Mouse (Mus musculus): ENCODE measurements around the gene Sik3.

The Sik3 gene

DNA sequence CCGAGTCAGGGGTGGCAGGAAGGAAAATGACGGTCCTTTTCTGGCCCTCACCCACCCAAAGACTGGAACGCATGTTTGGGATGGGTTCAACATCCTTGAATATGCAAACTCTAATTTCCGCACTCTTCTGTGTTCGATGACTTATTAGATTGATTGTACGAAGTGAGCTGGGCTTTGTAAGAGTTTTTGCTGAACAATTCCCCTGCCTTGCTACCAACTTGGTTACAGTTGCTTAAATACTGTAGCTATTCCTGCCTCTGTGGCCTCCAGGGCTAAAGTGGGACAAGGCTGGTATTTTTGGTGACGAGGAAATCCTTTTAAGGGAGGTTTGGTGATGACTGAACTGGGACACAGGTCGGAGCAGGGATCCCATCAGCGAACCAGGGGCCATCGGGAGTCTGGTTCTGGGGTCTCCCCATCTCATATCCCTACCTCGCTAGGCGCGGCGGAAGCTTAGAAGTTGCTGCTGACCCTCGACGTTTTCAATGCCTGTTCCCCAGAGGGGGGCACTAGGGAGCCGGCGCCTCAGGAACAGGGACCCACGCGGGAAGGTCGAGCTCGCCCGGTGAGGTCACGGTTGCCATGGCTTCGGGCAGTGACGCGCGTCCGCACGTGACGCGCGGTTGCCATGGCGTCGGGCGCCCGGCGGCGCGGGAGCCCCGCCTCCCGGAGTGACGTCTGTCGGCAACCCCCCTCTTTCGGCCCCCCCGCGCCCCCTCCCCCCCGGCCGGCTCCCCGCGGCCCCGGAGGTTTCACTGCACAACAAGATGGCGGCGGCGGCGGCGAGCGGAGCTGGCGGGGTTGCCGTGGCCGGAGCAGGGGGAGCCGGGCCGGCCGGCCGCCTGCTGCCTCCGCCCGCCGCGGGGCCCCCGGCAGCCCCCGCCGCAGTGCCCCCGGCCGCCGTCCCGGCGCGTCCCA lies at the start of gene Sik3, which contains the start of gene Pafah1b2:
Gene Sik3 (plus strand): TSS at position 730 of the 918 bp plus-strand sequence.
Gene Pafah1b2 (minus strand): TSS at position 600 of the 918 bp plus-strand sequence.
- peak; percentile 85 to 93 for DNase-seq (ENCODE audit: low spot score in 2 of 2)

DNA sequence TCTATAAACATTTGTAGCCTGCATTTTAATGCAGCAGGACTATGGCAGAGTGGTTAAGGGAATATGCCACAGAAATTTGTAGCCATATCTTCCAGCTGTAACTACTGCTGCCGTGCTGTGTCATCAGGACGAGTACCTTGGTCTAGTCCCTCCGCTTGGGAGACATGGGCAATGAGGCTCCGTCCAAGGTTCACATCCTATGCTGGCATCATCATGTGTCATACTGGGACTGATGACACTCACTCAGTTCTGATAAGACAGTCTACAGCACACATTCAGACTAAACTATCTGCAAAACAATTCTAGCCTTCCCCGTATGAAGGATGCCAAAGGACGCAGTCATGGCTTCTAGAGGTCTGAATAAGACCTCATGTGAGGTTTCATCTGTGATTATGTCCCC lies 49.0 kb upstream of the Sik3 start:
- no peak for DNase-seq (ENCODE audit: low spot score in 2 of 2)

DNA sequence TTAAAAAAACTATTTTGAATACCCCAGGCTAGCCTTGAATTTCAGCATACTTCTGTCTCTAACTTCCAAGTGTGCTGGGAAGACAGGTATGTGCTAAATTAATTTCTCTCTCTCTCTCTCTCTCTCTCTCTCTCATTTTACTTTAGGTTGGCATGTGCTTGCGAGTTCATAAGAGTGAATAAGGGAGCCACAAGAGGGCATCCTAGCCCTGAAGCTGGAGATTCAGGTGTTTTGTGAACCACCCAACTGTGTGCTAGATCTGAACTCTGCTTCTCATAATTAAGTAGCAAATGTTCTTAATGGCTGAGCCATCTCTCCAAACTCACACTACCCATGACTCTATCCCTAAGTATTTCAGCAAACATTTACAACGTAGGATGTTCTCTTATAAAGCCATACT lies 35.7 kb upstream of the Sik3 start:
- DNase-seq (ENCODE audit: low spot score in 2 of 2) = no peak

DNA sequence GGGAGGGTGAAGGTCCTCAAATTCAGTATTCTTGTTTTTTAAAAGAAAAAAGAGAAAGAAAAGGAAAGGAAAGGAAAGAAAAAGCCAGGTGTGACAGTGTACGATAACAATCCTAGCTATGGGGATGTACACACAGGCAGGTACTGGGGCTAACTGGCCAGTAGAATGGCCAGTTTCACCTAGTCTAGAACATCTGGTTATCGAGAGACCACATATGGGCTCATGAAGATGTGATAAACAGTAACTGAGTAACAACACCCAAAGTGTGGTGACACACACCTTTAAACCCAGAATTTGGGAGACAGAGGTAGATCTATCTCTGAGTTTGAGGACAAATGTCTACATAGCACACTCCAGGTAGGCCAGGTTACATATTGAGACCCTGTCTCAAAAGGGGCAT lies 32.8 kb upstream of the Sik3 start:
- no peak for DNase-seq (ENCODE audit: low spot score in 2 of 2)

DNA sequence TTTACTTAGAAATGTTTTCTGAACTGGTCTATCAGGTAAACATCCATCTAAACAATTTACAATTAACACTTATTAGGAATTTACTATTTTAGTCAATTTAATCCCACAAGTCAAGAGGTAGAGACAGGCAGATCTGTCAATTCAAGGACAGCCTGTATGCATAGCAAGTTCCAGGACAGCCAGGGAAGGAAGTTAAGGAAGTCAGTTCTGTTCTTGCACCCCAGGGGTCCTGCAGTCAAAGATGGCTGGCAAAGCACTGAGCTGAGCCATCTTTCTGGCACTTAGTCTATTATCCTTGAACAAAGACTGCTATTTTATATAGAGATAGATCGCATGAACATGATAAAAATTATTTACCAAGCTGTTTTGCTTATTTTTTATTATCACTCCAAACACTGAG lies 32.0 kb upstream of the Sik3 start:
- DNase-seq (ENCODE audit: low spot score in 2 of 2) = no peak

DNA sequence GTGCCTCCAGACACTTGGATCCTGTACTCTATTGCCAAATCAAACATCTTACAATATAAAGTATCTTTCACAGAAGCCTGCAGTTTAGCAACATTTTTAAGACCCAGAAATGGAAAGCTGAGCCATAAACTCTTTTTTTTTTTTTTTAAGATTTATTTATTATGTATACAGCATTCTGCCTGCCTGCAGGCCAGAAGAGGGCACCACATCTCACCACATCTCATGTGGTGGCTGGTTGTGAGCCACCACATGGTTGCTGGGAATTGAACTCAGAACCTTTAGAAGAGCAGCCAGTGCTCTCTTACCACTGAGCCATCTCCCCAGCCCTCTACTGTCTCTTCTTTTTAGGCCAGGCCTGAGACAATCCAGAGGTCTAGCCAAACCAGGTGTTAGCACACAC lies 31.3 kb upstream of the Sik3 start:
- no peak for DNase-seq (ENCODE audit: low spot score in 2 of 2)

DNA sequence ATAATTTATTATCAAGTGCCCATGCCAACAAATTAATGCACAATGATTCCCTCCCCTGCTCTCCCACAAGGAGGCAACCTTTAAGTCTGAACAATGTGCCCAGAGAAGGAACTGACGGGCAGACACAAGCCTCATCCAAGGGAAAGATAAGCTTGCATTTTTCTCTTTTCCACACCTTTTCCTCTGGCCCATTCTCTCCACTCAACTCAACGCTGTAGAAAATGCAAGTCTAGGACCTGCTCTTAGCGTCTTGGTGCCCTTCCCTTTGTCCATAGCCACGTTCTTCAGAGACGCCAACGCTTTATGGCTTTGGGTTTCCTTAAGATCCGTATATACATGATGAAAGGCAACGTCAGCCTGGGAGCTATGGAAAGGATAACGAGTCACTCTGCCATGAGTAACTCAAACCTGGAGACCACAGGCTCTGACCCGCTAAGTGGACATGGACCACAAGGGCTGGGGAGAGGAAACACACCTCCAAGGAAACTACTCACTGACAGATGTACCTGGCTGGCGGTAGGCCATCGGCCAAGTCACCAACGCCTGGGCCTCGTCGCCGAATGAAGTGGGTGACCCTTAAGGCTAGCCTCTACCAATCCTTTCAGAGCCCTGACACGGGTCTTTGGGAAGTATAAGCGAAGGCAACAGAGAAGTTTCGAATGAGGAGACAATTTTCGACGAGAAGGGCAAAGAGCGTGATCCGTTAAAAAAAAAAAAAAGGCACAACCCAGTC lies 28.8 kb upstream of the Sik3 start:
- DNase-seq (ENCODE audit: low spot score in 2 of 2) = peak; percentile 37 to 72

DNA sequence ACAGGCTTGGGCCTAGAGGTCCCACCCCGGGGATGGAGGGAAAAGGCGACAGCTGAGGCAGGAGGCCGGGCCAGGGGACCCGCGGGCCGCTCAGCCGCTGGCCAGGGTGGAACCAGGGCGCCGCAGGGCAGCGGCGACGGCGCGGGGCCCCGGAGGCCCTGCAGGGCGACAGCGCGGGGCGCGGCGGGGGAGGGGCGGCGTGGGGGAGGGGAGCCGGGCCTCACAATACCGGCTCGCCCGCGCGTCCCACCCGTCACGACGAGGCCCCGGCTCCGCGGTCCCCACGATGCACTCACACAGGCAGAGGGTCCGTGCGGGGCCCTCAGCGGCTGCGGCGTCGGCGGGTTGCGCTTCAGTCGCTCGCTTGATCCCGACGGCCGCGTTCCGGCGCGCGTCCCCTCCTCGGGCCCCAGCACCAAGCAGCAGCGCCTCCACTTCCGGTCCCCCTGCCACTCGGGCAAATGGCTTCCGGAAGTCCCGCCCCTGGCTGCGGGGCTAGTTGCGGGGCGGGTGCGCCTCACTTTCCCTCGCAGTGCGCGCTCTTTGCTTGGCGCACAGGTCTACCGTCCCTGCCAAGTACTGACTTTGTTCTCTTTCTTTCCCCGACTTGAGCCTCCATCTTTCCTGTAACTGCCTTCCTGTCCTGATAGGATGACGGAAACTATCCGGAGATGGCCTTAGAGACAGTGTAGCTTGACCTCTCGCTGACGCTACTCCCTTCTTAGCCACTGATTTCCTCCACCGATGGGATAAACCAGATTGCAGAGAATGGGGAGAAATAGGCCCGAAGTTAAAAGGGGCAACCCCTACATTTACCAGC lies 28.0 kb upstream of the Sik3 start:
- DNase-seq (ENCODE audit: low spot score in 2 of 2) = peak; percentile 87 to 94

DNA sequence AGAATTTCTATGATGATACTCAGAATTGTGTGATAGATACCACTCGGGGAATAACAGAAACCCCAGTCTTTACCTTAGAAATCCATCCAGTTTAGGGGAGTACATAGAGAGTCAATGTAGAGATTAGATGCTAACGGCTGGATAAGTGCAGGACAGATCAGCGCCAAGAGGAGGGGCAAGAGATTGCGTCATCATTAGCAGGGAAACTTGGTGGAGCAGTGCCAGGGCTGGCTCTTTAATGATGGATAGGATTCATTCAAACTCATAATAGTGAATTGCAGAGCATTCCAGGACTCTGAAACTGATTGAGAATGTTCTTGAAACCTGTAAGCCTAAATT lies 27.4 kb upstream of the Sik3 start:
- peak in 1 of 2 experiments; percentile 29 for DNase-seq (ENCODE audit: low spot score in 2 of 2)

DNA sequence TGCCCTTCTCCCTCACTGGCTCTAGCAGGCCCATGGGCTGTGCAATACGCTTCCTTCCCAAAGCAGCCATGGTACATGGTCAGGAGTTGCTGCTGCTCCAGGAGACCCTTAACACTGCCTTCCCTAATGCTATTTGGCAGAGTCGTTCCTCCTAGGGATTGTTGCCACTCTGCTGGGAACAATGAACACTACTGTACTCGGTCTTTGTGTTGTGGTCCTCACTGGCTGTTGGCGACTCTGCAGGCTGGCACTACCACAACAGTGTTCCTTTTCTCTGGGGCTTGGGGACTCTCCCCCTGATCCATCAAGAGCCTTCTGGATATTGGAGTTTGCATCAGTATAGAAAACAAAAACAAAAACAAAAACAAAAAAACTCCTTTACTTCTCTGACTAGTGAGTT lies 13.6 kb upstream of the Sik3 start:
- DNase-seq (ENCODE audit: low spot score in 2 of 2) = no peak

DNA sequence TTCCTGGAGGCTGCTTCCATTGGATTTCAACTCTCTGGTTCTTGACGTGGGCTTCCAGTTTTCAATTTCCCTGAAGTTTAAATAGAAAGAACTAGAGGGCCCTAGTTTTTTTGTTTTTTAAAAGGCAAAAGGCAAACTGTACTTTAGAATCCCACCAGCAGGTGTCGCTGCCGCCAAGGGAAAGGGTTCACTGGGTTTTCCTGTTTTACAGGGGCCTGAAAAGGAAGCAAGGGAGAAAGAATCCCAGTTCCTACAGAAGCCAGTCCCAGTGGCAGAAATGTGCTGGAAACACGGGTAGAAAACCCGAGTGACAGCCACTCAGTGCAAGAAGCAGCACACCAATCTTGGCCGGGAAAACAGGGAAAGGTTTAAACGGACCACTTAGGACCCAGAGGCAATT lies 8.9 kb upstream of the Sik3 start:
- DNase-seq (ENCODE audit: low spot score in 2 of 2) = peak; percentile 70 to 92

DNA sequence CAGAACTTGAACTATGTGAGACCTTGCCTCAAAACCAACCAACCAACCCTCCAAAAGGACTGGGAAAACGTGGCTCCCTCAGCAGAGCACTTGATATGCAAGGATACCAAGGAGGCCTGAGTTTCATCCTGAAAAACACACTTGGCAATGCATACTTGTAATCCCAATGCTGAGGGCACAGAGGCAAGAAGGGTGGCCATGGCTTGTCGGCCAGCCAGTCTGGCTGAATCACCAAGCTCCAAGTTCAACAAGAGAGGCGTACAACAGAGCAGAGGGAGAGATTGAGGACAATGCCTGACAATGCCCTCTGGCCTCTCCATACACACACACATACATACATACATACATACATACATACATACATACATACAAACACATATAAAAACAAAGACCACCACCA lies 8.1 kb upstream of the Sik3 start:
- DNase-seq (ENCODE audit: low spot score in 2 of 2) = no peak

DNA sequence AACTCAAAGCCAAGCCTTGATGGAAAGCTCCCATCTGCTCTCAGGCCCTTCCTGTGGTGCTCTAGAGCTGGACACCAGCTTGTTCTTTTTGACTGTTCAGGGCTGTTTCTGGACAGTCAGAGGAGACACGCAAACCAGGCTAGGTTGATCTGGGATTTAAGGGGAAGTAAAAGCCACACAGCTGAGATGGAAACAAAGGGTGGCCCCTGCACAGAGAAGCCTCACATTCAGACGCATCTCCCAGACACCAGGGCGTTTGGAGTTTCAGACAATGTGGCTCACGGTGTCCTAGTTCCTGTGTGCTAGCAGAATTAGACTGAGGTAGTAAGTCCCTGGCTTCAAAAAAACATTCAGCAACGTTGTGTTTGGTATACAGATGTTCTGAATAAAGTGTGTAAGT lies 6.4 kb upstream of the Sik3 start:
- no peak for DNase-seq (ENCODE audit: low spot score in 2 of 2)

DNA sequence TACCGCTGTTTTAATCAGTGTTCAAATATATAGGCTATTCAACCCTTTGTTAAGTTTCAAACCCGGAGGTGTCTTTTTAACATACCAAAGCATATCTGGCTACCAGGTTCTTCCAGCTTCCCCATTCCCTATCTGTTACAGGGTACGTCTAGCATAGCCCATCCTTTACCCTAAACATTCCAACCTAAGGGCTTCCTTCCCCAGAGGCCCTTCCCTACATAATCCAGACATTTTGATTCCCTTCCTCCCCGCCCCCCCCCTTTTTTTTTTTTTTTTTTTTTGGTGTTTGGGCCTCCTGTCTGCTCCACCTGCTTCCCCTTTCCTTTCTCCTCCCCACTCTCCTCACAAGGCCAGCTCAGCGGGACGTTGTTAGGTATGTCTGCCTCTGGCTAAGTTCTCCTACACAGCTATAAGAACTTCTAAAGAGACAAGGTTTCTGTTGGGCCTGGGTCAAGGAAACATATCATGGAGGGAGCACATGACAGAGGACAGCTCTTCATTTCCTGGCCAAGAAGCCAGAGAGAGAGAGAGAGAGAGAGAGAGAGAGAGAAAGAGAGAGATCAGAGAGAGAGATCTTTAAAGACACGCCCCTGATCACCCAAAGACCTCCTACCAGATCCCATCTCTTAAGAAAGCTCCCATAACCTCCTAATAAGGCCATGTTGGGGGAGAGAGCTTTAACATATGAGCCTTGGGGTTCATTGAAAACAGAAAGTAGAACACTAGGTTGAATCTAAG lies 3.5 kb upstream of the Sik3 start:
- no peak for DNase-seq (ENCODE audit: low spot score in 2 of 2)

DNA sequence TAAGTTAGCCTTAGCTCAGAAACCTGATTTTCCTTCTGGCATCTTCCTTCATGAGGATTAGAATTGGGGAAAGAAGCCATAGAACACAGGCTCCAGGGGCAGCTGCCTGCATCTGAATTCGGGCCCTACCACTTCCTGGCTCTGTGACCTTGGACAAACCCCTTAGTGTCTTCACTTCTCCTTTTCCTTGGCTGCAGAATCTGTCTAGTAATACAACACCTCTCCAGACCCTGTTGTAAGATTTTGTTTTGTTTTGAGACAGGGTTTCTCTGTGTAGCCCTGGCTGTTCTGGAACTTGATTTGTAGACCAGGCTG lies 3.0 kb upstream of the Sik3 start:
- DNase-seq (ENCODE audit: low spot score in 2 of 2) = peak in 1 of 2 experiments; percentile 28

DNA sequence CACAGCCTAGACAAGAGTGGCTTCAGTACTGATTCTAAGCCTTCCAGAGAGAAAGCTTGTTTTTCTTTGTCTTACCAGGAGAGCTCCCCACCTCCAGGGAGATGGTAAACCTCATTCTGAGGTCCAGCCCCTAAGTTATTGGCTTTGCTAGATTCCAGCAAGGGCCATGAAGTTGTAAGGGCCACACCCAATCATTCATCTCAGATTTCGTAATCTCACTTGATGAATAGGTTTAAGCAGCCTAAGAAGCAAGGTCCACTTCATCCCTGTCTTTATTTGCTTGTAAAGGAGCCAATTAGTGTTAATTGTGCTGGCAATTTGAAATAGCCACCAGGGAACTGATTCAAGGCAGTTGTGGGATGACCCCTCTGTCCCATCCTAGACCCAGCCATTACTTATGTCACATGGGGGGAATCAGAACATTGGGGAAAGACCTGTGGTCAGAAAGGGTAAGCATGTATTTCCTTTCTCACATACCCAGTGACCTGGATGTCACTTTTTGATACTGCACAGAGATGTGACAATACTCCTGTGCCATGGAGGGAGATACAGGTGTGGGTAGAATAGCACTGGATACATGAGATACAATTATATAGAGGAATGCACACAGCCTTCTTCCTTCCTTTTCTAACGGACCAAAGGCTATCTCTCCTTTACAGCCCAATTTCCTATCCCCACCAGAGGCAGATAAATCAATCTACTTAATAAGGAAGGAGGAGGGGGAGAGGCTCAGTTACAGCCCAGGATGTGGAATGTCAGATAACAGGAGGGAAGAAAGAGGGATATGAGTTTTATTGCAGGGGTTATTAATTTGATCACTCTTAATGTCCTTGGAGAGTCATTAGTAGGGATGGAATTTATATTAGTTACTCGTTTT lies 1.3 kb upstream of the Sik3 start:
- no peak for DNase-seq (ENCODE audit: low spot score in 2 of 2)

DNA sequence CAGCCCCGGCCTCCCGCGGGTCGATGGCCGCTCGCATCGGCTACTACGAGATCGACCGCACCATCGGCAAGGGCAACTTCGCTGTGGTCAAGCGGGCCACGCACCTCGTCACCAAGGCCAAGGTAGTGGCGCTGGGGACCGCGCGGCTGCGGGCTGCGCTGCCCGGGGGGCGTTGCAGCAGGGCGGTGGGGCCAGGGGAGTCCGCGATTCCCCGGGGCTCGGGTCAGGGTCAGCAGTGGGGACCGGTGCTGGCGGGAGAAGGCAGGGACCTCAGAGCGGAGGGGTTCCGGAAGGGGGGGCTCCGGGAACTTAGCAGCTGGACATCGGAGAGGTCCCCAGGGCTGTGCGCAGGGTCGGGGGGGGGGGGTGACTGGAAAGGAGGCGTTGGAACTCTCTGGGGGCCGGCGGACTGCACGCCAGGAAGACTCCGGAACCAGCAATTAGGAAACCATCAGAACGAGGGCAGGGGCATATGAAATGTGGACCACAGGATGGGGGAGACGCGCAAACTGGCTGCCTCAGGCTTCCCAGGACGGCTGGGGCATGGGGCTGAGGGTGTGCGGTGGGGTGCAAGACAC lies 478 bp downstream of the Sik3 start:
- DNase-seq (ENCODE audit: low spot score in 2 of 2) = peak; percentile 25 to 80

DNA sequence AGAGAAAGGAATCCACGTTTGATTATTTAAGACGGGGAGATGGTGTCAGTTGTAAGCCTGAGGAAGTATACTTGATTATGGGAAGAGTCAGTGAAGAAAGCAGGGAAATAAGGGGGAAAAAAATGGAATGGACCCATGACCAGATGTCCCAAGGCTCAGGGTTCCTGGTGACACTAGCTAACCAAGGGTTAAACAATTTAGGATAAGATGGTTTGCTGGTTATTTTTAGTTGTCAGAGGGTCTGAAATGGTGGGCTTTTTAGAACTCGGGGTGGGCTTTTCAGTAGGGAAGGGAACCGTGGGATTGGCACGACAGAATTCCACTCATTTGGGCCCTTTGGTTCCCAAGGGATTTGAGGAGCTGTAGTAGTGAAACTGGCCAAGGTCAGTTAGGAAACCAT lies 996 bp downstream of the Sik3 start:
- no peak for DNase-seq (ENCODE audit: low spot score in 2 of 2)

DNA sequence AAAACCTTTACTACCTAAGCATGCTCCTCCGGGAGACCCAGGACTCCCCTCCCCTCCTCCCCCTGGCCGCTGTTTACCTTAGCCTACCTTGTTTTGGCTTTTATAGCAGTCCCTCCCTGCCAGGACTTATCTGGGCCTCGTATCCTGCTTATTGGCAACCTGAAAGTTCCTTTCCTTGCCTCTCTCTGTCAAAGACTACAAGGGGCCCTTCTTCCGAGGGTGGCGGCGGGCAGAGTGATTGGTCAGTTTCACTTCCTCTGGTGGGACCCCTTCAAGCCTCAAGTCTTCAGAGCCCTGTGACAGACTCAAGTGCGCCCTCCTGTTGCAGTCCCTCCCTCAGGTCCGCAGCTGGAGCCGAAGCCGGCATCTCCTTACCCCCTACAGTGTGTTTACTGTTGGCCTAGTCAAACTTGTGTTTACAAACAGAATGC lies 1.6 kb downstream of the Sik3 start:
- peak; percentile 66 to 82 for DNase-seq (ENCODE audit: low spot score in 2 of 2)

DNA sequence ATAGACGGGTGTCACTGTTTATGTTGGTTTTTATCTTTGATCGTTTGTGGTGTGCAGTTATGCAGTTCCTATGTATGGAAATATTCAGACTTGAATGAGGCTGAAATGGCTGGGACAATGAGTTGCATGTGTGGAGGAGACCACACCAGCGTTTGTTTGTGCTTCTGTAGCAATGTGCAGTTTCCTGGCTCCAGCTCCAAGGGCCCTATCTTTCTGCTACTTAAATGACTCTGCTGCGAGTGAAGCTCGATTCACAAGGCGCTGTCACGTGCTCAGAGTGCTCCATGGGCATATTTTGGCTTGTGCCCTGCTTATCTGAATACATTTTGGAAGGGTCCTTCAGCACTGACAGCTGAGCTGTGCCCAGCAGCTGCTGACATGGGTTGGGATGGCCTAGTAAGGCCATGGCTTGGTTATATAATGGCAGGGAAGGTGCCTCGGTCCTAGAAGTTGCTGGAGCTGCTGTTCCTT lies 2.5 kb downstream of the Sik3 start:
- no peak for DNase-seq (ENCODE audit: low spot score in 2 of 2)

All from spleen, postnatal 4 days (tissue).